Mouse (Mus musculus): ENCODE measurements around the gene Aasdh. TPM values are rescaled to one million over a fixed set of nuclear protein-coding genes. Genes with fewer than 3 reads are reported as not detected.

The Aasdh gene
- total RNA-seq, 2 experiments from 2014 or later = 20.1 to 27.3 TPM

GRCm38 (mm10) chr5:76843851-76844419 lies 61.4 kb downstream of the Aasdh start:
- no peak for ATAC-seq (replicated peaks; ENCODE audit: poor library complexity)

GRCm38 (mm10) chr5:76843448-76843847 lies 61.9 kb downstream of the Aasdh start:
- peak; percentile 90 for ATAC-seq (replicated peaks; ENCODE audit: poor library complexity)

- no peak for ATAC-seq (replicated peaks; ENCODE audit: poor library complexity)
Observed at GRCm38 (mm10) chr5:76841859-76842258, 63.5 kb downstream of the Aasdh start.

- no peak for ATAC-seq (replicated peaks; ENCODE audit: poor library complexity)
Observed at GRCm38 (mm10) chr5:76839786-76840185, 65.5 kb downstream of the Aasdh start.

- ATAC-seq (replicated peaks; ENCODE audit: poor library complexity) = no peak
Observed at GRCm38 (mm10) chr5:76837018-76837417, 68.3 kb downstream of the Aasdh start.

- ATAC-seq (replicated peaks; ENCODE audit: poor library complexity) = peak; percentile 68
Observed at GRCm38 (mm10) chr5:76832529-76833210, 72.6 kb downstream of the Aasdh start.

- ATAC-seq (replicated peaks; ENCODE audit: poor library complexity) = no peak
Observed at GRCm38 (mm10) chr5:76828527-76829240, 76.6 kb downstream of the Aasdh start.

Other genes with a start within 250 kb of the Aasdh start
- 2.9 and 3.7 TPM in 2 replicates for gene C530008M17Rik, start 249.0 kb downstream of the Aasdh start, total RNA-seq (2015)
- 0.21 and 1.3 TPM in 2 replicates for gene C530008M17Rik, start 249.0 kb downstream of the Aasdh start, total RNA-seq (2017)
- gene Paics, start 45.8 kb upstream of the Aasdh start, total RNA-seq (2015) = 393 and 397 TPM in 2 replicates
- 381 and 407 TPM in 2 replicates for gene Paics, start 45.8 kb upstream of the Aasdh start, total RNA-seq (2017)
- gene Ppat, start 46.1 kb upstream of the Aasdh start, total RNA-seq (2015) = 47.7 and 62.1 TPM in 2 replicates
- 71.2 and 80.3 TPM in 2 replicates for gene Ppat, start 46.1 kb upstream of the Aasdh start, total RNA-seq (2017)
- gene Srp72, start 69.2 kb upstream of the Aasdh start, total RNA-seq (2015) = 143 and 160 TPM in 2 replicates
- gene Srp72, start 69.2 kb upstream of the Aasdh start, total RNA-seq (2017) = 142 and 151 TPM in 2 replicates
- 1.3 and 1.9 TPM in 2 replicates for gene Arl9, start 98.5 kb upstream of the Aasdh start, total RNA-seq (2015)
- not detected in 2 replicates for gene Arl9, start 98.5 kb upstream of the Aasdh start, total RNA-seq (2017)
- gene Thegl, start 110.5 kb upstream of the Aasdh start, total RNA-seq (2015) = not detected in 2 replicates
- not detected in 2 replicates for gene Thegl, start 110.5 kb upstream of the Aasdh start, total RNA-seq (2017)
- gene Hopx, start 209.6 kb upstream of the Aasdh start, total RNA-seq (2015) = 5.5 TPM in 2 replicates
- gene Hopx, start 209.6 kb upstream of the Aasdh start, total RNA-seq (2017) = 1.5 and 3.2 TPM in 2 replicates